8 mouse cellular contexts compared by ENCODE assay signal in the genomic region with DNA sequence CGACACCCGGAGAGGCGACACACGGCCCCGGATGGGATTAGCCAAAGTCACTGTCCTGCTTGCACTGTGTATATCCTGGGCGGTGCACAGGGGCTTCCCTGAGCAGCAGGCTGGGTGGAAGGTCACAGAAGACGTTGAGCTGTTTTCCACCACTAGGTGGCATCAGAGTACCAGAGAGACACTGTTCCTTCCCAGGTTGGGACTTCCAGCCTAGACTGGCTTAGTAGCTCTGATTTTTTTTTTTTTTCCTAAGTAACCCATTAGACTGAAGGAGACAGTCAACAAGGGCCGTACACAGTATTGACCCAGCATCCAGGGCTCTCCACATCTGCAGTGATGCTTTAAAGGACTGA.
DNase-seq lines count a peak whose midpoint lies in the region; ATAC-seq lines count a peak whose summit lies in the region.

No protein-coding gene starts in this region.

- ATAC-seq in hindbrain, embryonic 16.5 days, result peak; percentile 72

- DNase-seq in T-cell, adult 2 months (ENCODE audit: low spot score), result peak; percentile 46
- DNase-seq in cerebellum, postnatal 10 days, result peak; percentile 92 to 94
- peak; percentile 65 to 74 for DNase-seq in frontal cortex, postnatal 36 days (ENCODE audit: low spot score in 2 of 2)
- peak; percentile 69 to 74 for DNase-seq in left cerebral cortex, adult 18-20 months (ENCODE audit: low spot score in 2 of 2)
- DNase-seq in lung, postnatal 36 days, result peak; percentile 90
- peak; percentile 80 for DNase-seq in retina, postnatal 7 days (ENCODE audit: low read depth, low spot score)
- peak; percentile 50 to 72 for DNase-seq in urinary bladder, postnatal 4 days (ENCODE audit: low spot score in 2 of 2)

- no peak overlapping the region; the same call in 1 of the 2 replicates for H3K27ac ChIP-seq in hindbrain, embryonic 16.5 days (ENCODE audit: low read depth, low read length)

- H3K36me3 ChIP-seq in hindbrain, embryonic 16.5 days (ENCODE audit: control insufficient read depth, insufficient read depth, low read length), result peaks cover 2% of the 10 kb centered on the region; the same call in 1 of the 2 replicates

- H3K4me2 ChIP-seq in hindbrain, embryonic 16.5 days (ENCODE audit: low read length), result no peak overlapping the region

- H3K9me3 ChIP-seq in hindbrain, embryonic 16.5 days (ENCODE audit: control insufficient read depth, low read length), result no peaks in the 10 kb centered on the region

- H3K9ac ChIP-seq in hindbrain, embryonic 16.5 days (ENCODE audit: low read depth, low read length), result no peak overlapping the region

- 29% methylated on average over 8 of the region's 8 CpGs for WGBS in hindbrain, embryonic 16.5 days

- no peak overlapping the region for H3K4me3 ChIP-seq in hindbrain, embryonic 16.5 days (ENCODE audit: low read length)

- no peaks in the 10 kb centered on the region; the same call in 1 of the 2 replicates for H3K4me1 ChIP-seq in hindbrain, embryonic 16.5 days (ENCODE audit: control insufficient read depth, insufficient read depth, low read depth, low read length)

- H3K27me3 ChIP-seq in hindbrain, embryonic 16.5 days (replicated peaks; ENCODE audit: control insufficient read depth, insufficient read depth, low read length), result no peaks in the 10 kb centered on the region
